Mouse (Mus musculus) adrenal gland, adult 8-10 months (tissue): ENCODE results near the gene Efhd2. TPM values are rescaled to one million over a fixed set of nuclear protein-coding genes. Genes with fewer than 3 reads are reported as not detected.

Experiments
- DNase-seq: peaks from one replicate; pipeline ENCODE4 v3.0.0; 2022
- total RNA-seq, 4 experiments: library from RNA; stranded (reverse); gene quantifications; 2 replicates each; pipeline ENCODE4 v1.2.4; 2022

Gene Efhd2
- total RNA-seq, 4 experiments from 2014 or later: 32.2 to 38.0 (median 35.7) TPM

DNA sequence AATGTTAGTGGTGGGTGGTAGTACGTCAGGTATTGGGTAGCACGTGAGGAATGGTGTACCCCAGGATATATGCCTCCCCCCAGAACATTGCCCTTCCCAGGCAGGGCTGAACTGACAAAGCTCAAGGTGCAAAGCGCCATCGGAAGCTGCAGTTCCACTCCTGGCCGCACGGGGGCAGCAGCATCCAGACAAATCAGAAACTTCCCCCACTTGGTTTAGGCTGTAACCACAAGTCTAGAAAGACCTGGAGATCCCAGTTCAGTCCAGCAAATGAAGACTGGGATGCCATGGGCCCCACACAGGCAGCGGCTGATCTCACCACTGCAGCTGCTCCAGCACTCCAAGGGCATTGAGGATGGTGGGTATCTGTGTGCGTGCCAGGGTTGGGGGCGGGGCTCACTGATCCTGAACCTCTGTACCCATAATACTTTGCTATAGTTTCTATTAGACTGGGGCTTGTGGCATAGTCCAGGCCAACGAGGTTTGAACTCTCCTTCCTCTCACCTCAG lies 17.2 kb downstream of the Efhd2 start:
- peak; percentile 60 for DNase-seq

DNA sequence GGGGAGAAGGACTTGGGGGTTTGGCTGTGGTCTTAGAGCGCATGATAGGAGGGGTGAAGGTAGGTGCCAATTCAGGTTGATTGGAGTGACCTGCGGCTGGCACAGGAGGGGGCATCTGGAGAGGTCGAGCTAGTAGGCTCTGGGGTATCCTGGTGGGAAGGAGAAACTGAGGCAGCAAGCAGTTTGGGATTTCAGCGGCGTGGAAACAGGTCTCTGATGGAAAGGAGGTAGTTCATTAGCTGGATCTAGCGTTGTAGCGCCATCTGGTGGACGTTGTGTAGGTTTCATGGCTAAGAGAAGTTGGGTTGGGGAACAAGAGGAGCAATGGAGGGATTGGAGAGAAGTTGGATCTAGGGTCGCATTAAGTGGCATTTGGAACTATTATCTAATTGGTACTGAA lies 21.3 kb downstream of the Efhd2 start:
- DNase-seq: no peak

DNA sequence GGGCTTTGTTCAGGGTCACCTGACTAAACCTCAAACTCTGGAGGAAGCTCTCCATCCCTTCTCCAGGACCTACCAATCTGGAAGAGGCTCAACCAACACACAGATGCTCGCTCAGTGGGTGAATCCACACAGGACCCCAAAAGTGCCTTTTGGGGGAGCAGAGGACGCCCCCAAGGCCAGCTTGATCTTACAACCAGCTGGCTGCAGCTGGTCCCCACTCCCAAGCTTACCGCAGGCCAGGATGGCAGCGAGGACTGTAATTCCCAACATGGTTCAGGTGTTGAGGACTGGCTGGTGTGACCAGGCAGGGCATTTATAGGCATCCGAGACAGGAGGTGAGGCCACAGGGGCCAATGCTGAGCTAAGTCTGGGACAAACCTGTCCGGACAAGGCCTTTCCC lies 28.7 kb downstream of the Efhd2 start, which contains the start of gene Ctrc:
TSS of gene Ctrc (minus strand) at position 361 of the 400 bp plus-strand sequence.
- DNase-seq: no peak

DNA sequence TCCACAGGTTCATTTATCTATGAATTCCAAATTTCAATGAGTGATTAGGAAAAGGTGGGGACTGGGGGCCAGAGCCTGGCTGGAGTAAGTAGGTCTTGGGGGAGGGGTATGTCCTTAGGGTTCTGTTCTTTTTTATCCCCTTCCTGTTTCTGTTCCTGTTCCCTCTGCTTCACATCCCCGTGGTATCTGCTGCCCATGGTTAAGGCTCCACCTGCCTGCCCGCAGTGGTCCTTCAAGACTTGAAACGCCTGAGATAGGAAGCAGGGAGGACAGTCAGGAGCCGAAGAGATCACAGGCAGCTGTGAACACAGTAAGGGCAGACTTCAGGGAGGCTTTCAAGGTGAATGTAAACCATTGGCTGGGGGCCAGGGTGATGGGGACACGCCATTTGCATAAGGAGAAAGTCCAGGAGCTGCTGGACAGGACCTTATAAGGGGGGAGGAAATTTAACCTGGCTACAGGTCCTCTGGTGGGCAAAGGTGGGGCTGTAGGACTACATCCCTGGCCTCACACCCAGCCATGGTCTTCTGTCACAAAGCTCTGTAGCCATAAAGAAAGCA lies 40.1 kb downstream of the Efhd2 start:
- DNase-seq: no peak

DNA sequence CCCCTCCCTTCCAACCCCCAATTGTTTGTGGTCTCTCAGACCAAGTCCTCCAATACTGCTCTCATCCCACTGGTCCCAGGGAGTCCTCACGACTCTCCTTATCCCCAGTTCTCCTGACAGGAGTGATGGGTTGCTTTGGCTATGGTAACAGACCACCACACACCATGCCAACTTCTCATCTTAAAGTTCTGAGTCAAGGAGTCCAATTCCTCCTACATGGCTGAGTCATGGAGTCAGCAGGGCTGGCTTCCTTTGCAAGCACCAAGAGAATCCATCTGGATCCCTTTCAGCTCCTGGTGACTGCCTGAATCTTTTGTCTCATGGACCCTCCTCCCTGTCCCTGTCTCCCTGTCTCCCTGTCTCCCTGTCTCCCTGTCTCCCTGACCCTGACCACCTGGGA lies 40.8 kb downstream of the Efhd2 start:
- no peak for DNase-seq

DNA sequence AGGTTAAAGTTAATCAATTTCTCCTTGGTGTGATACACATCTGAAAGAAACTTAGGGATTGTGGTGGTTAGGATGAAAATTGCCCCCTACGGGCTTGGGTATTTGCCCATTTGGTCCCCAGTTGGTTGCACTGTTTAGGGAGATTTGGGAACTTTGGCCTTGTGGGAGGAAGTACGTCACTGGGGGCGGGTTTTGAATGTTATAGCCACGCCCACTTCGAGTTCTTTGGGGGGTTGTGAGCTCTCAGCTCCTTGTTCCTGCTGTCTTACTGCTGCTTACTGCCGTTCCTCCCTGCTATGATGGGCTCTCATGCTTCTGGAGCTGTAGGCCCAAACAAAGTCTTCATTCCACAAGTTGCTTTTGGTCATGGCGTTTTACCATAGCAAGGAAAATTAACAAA lies 43.4 kb downstream of the Efhd2 start:
- no peak for DNase-seq

DNA sequence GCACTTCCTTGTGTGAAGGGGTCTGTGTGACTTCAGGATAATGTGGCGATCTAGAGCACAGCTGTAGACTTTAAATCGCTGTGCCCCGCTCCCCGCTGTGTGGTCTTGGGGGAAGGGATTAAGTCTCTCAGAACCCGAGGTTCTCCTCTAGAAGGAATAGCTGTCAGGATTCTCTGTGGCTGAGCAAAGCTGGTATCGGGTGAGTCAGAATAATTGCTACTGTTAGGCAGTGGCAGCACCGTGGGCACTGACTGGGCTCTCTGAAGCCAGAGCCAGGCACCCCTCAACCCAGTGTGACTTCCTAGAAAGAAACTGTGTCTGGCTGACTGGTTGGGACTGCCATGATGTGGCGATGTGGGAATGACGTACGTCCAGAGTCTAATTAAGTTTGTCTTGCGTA lies 44.3 kb downstream of the Efhd2 start:
- no peak for DNase-seq

DNA sequence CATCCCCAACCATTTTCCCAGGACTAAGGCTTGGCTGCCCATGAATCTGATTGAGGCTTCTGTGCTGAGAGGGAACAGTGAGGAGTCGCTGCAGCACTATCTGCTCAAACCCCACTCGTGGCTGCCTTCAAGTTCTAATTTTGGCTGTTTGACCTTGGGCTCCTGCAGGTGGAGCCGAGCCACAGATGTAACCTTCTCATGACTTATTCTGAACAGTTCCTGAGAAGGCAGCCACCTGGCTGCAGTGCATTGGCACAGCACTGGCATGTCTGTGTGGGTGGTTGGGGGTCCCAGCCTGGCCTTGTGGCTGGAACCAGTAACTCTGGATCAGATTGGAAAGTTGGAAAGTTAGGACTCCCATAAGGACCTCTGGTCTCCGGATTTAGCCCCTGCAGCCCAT lies 46.5 kb downstream of the Efhd2 start:
- DNase-seq: no peak

DNA sequence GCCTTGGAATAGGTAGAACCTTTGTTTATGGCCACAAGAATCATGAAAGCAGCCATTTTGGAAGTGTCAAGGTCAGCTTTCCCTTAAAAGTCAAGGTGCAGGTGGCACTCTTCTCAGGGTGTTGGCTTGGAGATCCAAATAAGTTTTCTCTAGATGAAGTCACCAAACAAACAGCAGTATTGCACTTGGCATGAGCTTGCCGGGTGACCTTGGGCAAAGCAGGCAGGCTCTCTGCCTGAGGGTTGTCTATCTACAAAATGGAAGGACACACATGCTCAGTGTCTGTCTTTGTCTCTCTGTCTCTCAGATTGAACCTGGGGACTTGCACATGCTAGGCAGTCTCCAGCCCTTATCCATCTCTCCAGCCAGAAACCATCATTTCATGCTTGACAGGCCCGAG lies 47.3 kb downstream of the Efhd2 start:
- no peak for DNase-seq

DNA sequence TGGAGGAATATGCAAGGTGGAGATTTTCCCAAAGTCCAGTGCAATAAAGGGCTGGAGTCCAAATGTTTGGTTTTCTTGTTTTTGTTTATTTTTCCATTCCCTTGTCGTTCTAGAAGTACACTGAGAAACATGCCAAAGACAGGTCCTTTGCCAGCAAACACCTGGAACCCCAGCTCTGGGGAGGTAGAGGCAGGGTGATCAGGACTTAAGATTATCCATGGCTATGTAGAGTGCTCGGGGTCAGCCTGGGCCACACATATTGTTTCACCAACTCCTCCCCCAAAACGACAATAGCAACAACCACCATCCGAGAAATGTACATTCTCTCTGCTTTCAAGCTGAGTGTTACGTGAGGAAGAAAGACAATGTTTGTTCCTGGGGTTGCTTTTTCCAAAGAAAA lies 48.7 kb downstream of the Efhd2 start, which contains the start of gene Cela2a:
TSS of gene Cela2a (minus strand) at position 101 of the 400 bp plus-strand sequence.
- DNase-seq: no peak

DNA sequence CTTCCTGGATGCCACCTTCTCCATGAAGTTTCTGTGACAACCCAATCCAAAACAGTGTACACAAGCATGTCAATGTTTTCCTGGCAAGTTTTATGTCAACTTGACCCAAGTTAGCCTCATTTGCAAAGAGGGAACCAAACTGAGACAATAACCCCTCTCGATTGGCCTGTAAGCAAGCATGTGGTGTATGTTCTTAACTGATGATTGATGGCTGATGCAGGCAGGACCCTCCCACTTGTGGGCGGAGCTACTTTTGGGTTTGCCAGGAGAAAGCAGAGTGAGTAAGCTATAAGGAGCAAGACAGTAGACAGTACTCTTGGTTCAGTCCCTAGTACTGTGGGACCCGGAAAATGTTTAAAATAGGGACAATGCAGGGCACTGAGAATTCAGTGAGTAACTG lies 51.7 kb downstream of the Efhd2 start:
- no peak for DNase-seq

DNA sequence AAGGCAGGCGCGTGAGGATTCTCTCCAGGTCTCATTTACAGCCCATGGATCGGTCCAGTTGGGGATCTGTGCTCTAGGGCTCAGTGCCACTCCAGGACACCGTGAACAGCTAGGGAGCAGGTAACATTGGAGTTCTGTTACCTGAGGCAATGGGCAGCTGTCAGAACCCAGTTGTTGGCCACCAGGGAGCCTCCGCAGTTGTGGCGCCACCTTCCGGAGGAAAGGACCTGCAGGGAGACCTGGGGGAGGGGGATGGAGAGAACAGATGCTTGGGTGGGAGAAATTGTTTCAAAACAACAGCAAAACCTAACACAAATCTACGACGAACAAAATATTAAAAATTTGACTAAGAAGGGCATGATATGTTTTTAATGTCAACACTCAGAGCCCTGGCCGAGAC lies 52.6 kb downstream of the Efhd2 start:
- no peak for DNase-seq

DNA sequence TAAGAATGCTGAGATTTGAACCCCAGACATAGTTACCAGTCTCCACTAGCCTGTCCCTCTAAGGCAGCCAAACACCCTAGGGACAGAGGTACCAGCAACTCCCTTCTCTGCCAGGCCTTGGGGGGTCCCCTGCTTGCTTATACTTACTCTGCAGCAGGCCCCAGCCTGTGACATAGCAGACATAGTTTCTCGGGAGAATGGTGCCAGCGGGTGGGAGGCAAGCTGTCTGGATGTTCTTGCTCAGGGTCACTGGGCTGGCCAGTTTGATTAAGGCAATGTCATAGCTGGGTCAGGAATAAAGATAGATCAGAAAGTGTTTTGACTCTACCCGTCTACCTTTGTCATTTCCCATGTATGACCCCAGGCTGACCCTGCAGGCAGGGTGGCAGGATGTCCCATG lies 53.5 kb downstream of the Efhd2 start:
- DNase-seq: no peak

DNA sequence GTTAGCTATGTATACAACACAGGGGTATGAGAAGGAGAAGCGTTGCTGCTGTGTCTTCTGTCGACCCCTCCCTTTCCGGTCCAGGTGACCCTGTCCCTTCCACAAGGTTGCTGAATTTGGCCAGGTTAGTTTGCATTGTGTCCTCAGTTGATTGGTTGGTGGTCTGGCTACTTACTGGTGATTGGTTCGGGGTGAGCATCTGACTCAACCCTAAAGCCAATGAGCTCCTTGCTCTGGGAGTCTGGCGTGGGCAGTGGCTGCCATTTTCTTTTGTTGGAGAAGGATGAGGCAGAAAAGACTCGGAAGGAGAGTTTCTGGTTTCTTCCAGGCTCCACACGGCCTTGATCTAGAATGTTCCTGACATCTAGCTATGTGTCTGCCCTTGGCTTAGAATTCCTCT lies 55.4 kb downstream of the Efhd2 start:
- no peak for DNase-seq

DNA sequence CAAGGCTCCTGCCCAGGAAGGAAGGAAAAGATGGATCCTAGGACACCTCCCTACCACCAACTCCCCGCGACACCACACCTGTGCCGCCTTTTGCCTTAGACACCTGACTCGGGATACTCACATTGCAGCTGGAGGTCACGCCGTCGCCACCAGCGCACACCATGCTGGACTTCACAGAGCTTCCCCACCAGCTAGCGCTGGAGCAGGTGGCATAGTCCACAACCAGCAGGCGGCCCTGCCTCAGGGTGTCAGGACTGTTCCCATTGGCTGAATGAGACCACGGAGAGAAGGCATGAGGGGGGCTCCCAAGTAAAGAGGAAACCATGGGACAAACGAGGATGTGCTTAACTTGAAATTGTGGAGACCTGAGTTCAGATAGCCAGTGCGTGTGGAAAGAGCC lies 55.9 kb downstream of the Efhd2 start:
- no peak for DNase-seq

DNA sequence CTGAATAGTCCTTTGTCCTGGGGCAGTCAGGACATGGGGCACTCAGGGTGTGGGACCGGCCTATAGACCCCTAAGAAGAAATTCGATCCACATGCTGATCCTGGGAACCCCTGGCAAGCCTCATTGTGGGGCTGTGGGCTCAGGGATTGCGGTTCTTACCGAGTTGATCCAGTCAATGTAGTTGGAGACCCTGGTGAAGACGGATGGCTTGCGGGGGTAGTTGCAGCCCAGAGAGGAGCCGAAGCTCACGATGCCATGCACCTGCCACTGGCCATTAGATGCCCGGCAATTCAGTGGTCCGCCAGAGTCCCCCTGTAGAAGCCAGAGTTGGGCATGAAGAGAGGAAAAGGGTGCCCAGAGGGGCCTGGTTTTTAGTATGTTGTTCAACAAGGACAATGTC lies 57.0 kb downstream of the Efhd2 start:
- DNase-seq: no peak

DNA sequence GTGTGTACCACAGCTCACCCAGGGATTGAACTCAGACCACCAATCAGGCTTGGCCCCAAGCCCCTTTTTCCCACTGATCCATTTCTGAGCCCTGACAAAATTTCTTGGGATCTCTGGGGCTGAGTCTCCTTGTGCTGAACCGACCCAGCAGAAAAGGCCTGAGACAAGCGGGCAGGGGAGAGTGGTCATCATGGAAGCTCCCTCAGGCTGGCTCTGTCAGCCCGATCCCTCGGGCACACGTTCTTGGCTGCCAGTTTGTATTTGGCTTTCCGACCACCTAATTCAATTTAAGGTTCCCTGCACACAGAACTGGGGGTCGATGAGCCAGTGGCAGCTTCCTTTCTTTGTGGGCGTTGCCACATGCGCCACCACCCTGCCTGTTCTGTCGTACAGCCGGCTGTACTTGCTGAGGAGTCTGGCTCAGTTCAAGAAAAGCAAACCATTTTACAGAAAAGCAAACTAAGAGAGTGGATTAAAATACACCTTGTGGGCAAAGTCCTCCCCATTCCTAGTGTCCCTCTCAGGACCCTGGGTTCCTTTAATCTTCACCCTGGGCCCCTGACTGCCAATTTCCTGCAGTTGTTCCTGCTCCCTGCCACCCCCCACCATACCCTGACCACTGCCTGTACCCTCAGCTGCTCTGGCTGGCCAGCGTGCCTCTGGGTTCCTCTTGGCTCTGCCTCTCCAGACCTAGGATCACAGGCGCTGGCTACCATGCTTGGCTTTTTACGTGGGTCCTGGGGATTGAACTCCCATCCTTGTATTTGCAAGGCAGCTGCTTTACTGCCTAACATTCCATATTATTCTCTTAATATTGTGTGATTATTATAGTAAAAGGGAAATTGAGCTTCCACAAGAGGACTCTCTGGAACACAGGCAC lies 57.7 kb downstream of the Efhd2 start:
- DNase-seq: no peak

DNA sequence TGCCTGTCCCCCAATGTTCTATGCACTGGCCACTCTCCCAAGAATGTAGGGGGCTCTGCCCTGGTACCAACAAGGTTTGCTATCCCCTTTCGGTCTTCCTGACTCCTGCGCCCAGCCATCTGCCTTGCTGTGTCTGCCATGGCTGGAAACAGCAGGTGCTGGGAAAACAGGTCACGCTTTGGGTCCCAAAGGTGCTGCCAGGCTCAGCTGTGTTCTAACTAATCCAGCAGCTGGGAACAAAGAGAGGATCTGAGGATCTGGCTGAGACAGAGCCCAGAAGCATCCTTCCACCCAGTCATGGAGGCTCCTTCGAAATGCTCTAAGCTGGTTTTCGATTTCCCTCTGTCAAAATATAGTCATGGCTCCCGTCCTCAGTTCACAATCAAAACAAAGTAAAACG lies 58.5 kb downstream of the Efhd2 start:
- no peak for DNase-seq

DNA sequence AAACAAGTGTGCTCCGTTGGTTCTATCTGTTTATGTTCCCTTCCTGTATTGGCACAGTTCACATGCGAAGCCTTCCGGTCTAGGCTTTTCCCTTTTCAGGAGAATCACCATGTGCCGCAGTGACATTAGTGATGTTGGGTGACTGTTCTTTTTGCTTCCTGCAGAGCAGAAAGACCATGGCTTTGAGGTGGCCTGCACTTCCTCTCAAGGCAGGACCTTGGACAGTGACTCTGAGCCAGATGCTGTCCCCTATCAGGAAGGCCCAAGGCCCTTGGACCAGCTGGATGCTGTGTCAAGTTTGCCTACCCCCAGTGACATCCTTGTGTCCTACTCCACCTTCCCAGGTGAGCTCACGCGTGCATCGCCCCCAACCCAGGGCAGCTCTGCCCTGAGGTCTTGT lies 63.3 kb downstream of the Efhd2 start:
- no peak for DNase-seq

DNA sequence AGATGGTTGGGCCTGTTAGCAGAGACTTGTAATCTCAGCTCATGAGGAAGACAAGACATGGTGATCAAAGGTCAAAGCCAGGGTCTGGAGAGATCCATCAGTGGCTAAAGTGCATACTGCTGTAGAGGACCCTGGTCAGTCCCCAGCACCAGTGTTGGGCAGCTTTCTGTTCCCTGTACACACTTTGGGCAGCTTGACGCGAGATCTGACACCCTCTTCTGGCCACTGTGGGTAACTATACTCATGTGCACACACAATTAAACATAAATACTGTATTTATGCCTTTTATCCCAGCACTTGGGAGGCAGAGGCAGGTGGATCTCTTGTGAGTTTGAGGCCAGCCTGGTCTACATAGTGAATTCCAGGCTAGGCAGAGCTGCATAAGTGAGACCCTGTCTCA lies 63.7 kb downstream of the Efhd2 start:
- DNase-seq: no peak

DNA sequence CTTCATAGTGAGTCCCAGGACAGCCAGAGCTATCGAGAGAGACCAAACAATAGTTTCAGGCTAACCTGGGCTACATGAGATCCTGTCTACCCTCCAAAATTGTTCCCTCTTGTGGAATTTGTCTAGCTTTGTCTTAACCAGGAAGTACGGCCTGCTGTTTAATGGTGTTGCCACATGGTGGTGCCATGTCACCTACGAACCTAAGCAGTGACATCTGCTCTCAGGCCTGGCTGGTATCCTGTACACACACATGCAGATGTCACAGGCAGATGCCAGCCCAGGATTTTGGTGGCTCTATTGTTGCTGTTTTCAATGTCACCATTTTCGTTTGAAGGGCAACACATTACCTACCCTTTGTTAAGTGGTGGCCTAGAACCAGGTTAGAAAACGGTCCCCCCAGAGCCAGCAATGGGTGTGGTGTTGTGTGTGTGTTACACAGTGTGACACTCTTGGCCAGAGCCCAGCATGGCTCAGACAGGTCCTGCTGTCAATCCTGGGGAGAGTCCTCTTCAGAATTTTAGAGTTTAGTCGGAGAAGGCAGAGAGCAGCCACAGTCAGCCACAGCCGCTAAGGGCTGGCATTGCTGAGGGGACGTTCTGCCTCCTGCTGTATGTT lies 64.8 kb downstream of the Efhd2 start:
- no peak for DNase-seq
